Mouse (Mus musculus) heart, postnatal 0 days (tissue): ENCODE results near the gene Gm49380.

Experiments used
- CTCF ChIP-seq: IDR thresholded peaks from 2 replicates; pipeline ENCODE4 v1.5.1; 2016; ENCODE audit warnings: antibody characterized with exemption, control low read depth, low read depth
- EP300 ChIP-seq: IDR thresholded peaks from 2 replicates; pipeline ENCODE4 v1.6.1; 2016; ENCODE audit warnings: antibody characterized with exemption, low read depth

DNA sequence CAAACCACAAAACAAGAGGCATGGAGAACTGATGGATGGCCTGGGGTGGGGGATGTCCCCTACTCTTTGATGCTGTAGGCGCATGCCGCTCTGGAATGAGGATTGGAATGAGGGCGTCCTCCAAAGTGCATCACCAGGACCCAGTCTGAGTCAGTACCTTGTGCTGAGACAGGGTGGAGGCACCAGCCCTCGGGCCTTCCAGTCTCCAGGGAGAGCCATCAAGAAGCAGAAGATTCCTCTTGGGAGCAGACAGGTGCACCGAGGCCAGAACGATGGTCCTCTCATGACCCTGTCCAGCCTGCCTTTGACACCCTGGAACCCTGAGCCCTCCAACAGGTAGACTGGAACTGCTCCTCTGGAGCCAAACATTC lies 45.4 kb downstream of the Gm49380 start:
- TF ChIP-seq CTCF (no peak), EP300 (no peak)
